Mouse (Mus musculus) CH12.LX (cell line): Measurements from ENCODE around the gene Arl1. TPM values are rescaled to one million over a fixed set of nuclear protein-coding genes. Genes with fewer than 3 reads are reported as not detected.

Experiments
- DNase-seq: peaks from one replicate; pipeline ENCODE4 v3.0.0-alpha.2; 2013; ENCODE audit errors: extremely low read depth
- H3K27ac ChIP-seq: 2 replicates; pipeline ENCODE4 v1.5.1; 2012; ENCODE audit warnings: low read depth, mild to moderate bottlenecking, control low read depth, moderate library complexity; ENCODE audit not compliant: insufficient read depth
- H3K27me3 ChIP-seq: replicated peaks from 2 replicates; pipeline ENCODE3; 2012; ENCODE audit warnings: inconsistent platforms
- H3K36me3 ChIP-seq, 2 experiments: replicated peaks in 1 of 2; 2 replicates each; pipeline versions ENCODE3 to v1.6.1; 2012; ENCODE audit warnings: inconsistent platforms in 1 of 2, low read length in 1 of 2, mild to moderate bottlenecking in 1 of 2, mixed read lengths in 1 of 2, moderate library complexity in 1 of 2; ENCODE audit not compliant: control insufficient read depth in 1 of 2, insufficient read depth in 1 of 2
- H3K4me1 ChIP-seq, 2 experiments: 2 replicates each; pipeline ENCODE4 v1.6.1; 2012; ENCODE audit warnings: inconsistent platforms in 1 of 2, moderate library complexity in 1 of 2; ENCODE audit not compliant: insufficient read depth in 2 of 2, control insufficient read depth in 1 of 2
- H3K4me2 ChIP-seq: 2 replicates; pipeline ENCODE4 v1.6.1; 2012; ENCODE audit warnings: low read depth, mild to moderate bottlenecking, control low read depth; ENCODE audit not compliant: poor library complexity, insufficient read depth, severe bottlenecking
- H3K4me3 ChIP-seq, 3 experiments: fragments of 150-350 bp in 1 of 3; sonication (generic) in 1 of 3; replicated peaks in 1 of 3; 2 replicates each; pipeline versions ENCODE3 to v1.5.1; 2011 to 2012; ENCODE audit warnings: low read depth in 2 of 3, low read length in 2 of 3, mild to moderate bottlenecking in 2 of 3, moderate library complexity in 2 of 3, control low read depth in 1 of 3, improper control_type of control experiment in 1 of 3, inconsistent platforms in 1 of 3, mixed read lengths in 1 of 3; ENCODE audit not compliant: poor library complexity in 1 of 3
- H3K79me2 ChIP-seq: replicated peaks from 2 replicates; pipeline ENCODE4 v1.6.1; 2012; ENCODE audit warnings: mild to moderate bottlenecking, moderate library complexity; ENCODE audit not compliant: control insufficient read depth, poor library complexity, insufficient read depth, severe bottlenecking; ENCODE audit errors: extremely low read depth
- H3K9ac ChIP-seq: 2 replicates; pipeline ENCODE4 v1.6.1; 2012; ENCODE audit warnings: low read depth, mild to moderate bottlenecking, control low read depth, moderate library complexity; ENCODE audit not compliant: insufficient read depth
- H3K9me3 ChIP-seq: replicated peaks from 2 replicates; pipeline ENCODE3; 2012; ENCODE audit warnings: low read length, inconsistent platforms, mixed read lengths
- BHLHE40 ChIP-seq: IDR thresholded peaks from 2 replicates; pipeline ENCODE4 v1.6.1; 2011; ENCODE audit warnings: mild to moderate bottlenecking, low read depth, low read length, improper control_type of control experiment
- ELF1 ChIP-seq: IDR thresholded peaks from 2 replicates; pipeline ENCODE4 v1.6.1; 2014; ENCODE audit warnings: low read depth, mild to moderate bottlenecking, inconsistent platforms, low read length, improper control_type of control experiment
- EP300 ChIP-seq: IDR thresholded peaks from 2 replicates; pipeline ENCODE4 v1.6.1; 2011; ENCODE audit warnings: low read length, improper control_type of control experiment
- GABPA ChIP-seq: IDR thresholded peaks from 2 replicates; pipeline ENCODE4 v1.6.1; 2012; ENCODE audit warnings: low read depth, low read length, improper control_type of control experiment, inconsistent platforms; ENCODE audit not compliant: insufficient replicate concordance
- HCFC1 ChIP-seq: IDR thresholded peaks from 2 replicates; pipeline ENCODE4 v1.6.1; 2012; ENCODE audit warnings: low read depth, mild to moderate bottlenecking, inconsistent platforms, low read length, improper control_type of control experiment
- IRF4 ChIP-seq: IDR thresholded peaks from 2 replicates; pipeline ENCODE4 v1.6.1; 2014; ENCODE audit warnings: low read depth, mild to moderate bottlenecking, inconsistent platforms, low read length, improper control_type of control experiment
- JUN ChIP-seq: IDR thresholded peaks from 2 replicates; pipeline ENCODE4 v1.6.1; 2011; ENCODE audit warnings: low read depth, mild to moderate bottlenecking, low read length, improper control_type of control experiment, moderate library complexity; ENCODE audit not compliant: insufficient read depth
- MAFK ChIP-seq: IDR thresholded peaks from 2 replicates; pipeline ENCODE4 v1.6.1; 2011; ENCODE audit warnings: low read length, improper control_type of control experiment; ENCODE audit not compliant: insufficient replicate concordance
- MAX ChIP-seq: IDR thresholded peaks from 2 replicates; pipeline ENCODE4 v1.6.1; 2011; ENCODE audit warnings: low read length, improper control_type of control experiment
- MEF2A ChIP-seq: IDR thresholded peaks from 2 replicates; pipeline ENCODE4 v1.6.1; 2014; ENCODE audit warnings: low read depth, mild to moderate bottlenecking, inconsistent platforms, low read length, improper control_type of control experiment, borderline replicate concordance
- MXI1 ChIP-seq: IDR thresholded peaks from 2 replicates; pipeline ENCODE4 v1.6.1; 2011; ENCODE audit warnings: mild to moderate bottlenecking, low read depth, low read length, improper control_type of control experiment
- NELFE ChIP-seq: IDR thresholded peaks from 2 replicates; pipeline ENCODE4 v1.6.1; 2011; ENCODE audit warnings: low read depth, low read length, improper control_type of control experiment
- POLR2AphosphoS2 ChIP-seq: IDR thresholded peaks from 2 replicates; pipeline ENCODE4 v1.6.1; 2011; ENCODE audit warnings: low read depth, low read length, improper control_type of control experiment
- RAD21 ChIP-seq: IDR thresholded peaks from 2 replicates; pipeline ENCODE4 v1.6.1; 2011; ENCODE audit warnings: low read depth, mild to moderate bottlenecking, low read length, improper control_type of control experiment, moderate library complexity
- RCOR1 ChIP-seq: conservative IDR thresholded peaks from 2 replicates; pipeline ENCODE4 v1.6.1; 2012; ENCODE audit warnings: low read depth, mild to moderate bottlenecking, inconsistent platforms, low read length, improper control_type of control experiment
- TBP ChIP-seq: conservative IDR thresholded peaks from 2 replicates; pipeline ENCODE4 v1.6.1; 2011; ENCODE audit warnings: low read depth, low read length, improper control_type of control experiment
- TCF12 ChIP-seq: IDR thresholded peaks from 2 replicates; pipeline ENCODE4 v1.6.1; 2014; ENCODE audit warnings: low read depth, mild to moderate bottlenecking, inconsistent platforms, low read length, improper control_type of control experiment
- UBTF ChIP-seq: IDR thresholded peaks from 2 replicates; pipeline ENCODE4 v1.6.1; 2012; ENCODE audit warnings: low read depth, mild to moderate bottlenecking, inconsistent platforms, low read length, improper control_type of control experiment, moderate library complexity
- dilution Hi-C: fragments of 300-500 bp; cut with MboI; formaldehyde crosslinking; loops from 2 replicates; pipeline ENCODE4 v1.14.3; 2020; ENCODE audit warnings: low sequenced_read_pairs; ENCODE audit not compliant: extremely low pct_unique_long_range_greater_than_20kb, extremely low pct_ligation_motif_present
- in situ Hi-C: fragments of 300-500 bp; cut with MboI; formaldehyde crosslinking; loops from 3 replicates; pipeline ENCODE4 v1.14.3; 2019; ENCODE audit warnings: low sequenced_read_pairs, low pct_ligation_motif_present, low pct_unique_long_range_greater_than_20kb, mixed read lengths
- polyA plus RNA-seq: library from polyadenylated mRNA; unstranded; fragments of >175 nt; gene quantifications from 2 replicates; pipeline ENCODE4 v1.2.1, GENCODE M21; 2012; ENCODE audit warnings: low read depth; ENCODE audit not compliant: insufficient read length
- total RNA-seq, 2 experiments: library from RNA; depleted of rRNA; stranded (reverse); fragments of 300-350 nt in 1 of 2; fragments of >200 nt in 1 of 2; gene quantifications; 2 replicates each; pipeline ENCODE4 v1.2.3; 2012 to 2014

The Arl1 gene
- total and polyA plus RNA-seq, 3 experiments: 48.9 to 143 (median 94.0) TPM

DNA sequence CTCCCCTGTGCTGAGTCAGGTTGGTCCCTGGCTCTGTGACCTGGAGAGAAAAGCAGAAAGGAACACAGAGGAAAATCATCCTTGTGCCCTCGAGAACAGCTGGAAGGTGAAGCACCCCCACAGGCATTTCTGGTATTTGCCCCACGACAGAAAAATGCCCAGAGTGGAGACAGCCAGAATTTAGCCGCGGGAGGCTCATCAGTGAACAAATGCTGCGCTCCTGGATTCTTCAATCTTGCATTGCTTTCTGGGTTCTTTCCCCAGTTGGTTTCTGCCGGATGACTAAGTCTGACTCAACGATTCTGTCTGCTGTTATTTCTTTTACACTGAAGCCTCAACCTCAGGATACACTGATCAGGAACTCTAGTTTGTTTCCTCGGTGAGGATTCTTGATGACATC lies 2.5 kb upstream of the Arl1 start:
- H3K27me3 ChIP-seq: no peaks in the 10 kb centered on the region
- no peak overlapping the region for H3K9ac ChIP-seq
- no peak overlapping the region for H3K4me2 ChIP-seq
- no peak for DNase-seq
- no peak overlapping the region for H3K4me3 ChIP-seq
- peaks cover 0 to 10% of the 10 kb centered on the region in 2 experiments; a peak in 2 of 4 replicates for H3K4me1 ChIP-seq
- dilution Hi-C loops: no loop called here
- H3K79me2 ChIP-seq: peaks cover 18% of the 10 kb centered on the region
- no peak for TF ChIP-seq MAX
- TF ChIP-seq MEF2A: no peak
- no peak for TF ChIP-seq RCOR1
- no peak for TF ChIP-seq JUN
- TF ChIP-seq TCF12: no peak
- TF ChIP-seq MXI1: no peak
- TF ChIP-seq IRF4: no peak
- TF ChIP-seq TBP: no peak
- no peak for TF ChIP-seq ELF1
- no peak for TF ChIP-seq HCFC1
- TF ChIP-seq BHLHE40: no peak
- no peak for TF ChIP-seq RAD21
- no peak for TF ChIP-seq NELFE
- no peak for TF ChIP-seq MAFK
- no peak for TF ChIP-seq EP300
- no peak for TF ChIP-seq UBTF
- TF ChIP-seq GABPA: no peak
- no peak for TF ChIP-seq POLR2AphosphoS2
- H3K9me3 ChIP-seq: no peaks in the 10 kb centered on the region
- H3K36me3 ChIP-seq: no peaks in the 10 kb centered on the region
- H3K27ac ChIP-seq: no peak overlapping the region
- in situ Hi-C loops: no loop called here

DNA sequence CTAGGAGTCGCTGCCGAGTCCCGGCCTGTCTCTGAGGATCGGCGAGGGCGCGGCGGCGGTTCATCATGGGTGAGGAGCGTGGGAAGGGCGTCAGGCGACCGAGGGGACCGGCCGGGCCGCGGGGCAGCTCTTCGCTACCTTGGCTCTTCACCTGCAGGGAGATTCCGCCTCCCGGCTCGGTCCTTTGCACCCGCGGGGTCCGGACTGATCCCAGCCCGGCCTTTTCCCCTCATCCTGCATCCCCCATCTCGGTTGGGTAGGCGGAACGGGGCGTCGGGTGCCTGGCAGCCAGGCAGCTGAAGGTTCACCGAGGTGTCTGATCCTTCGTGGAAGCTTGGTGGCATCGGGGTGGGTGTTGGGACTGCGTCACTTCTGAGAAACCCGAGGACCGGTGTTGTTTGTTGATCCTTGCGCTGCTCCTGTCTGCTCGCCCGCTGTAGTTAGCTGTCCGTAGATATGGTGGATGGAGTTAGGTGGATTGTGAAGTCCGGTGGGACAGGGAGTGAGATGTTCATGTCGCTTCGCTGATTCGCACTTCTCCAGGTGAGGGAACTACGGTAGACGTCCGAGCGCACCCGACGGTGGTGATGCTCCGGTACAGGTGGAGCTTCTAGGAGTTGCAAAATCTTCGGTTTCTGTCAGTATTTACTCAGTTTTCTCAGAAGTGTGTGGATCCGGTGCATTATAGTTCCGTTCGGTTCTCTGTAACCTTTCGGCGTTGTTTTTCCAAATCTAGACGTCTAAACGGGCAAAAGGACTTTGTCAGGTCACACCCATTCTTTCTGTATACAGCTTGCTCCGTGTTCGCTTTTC lies 1.0 kb downstream of the Arl1 start:
- Histone ChIP-seq H3K79me2 (peaks cover 19% of the 10 kb centered on the region), H3K36me3 (peaks cover 0 to 19% of the 10 kb centered on the region in 2 experiments), H3K27ac (no peak overlapping the region), H3K9ac (peak overlapping the region; percentile 87), H3K27me3 (no peaks in the 10 kb centered on the region), H3K4me3 (peak overlapping the region; percentile 72 to 90 (median 84)), H3K4me1 (peaks cover 2 to 16% of the 10 kb centered on the region in 2 experiments; a peak in 2 of 4 replicates), H3K4me2 (peak overlapping the region; percentile 92), H3K9me3 (no peaks in the 10 kb centered on the region)
- in situ Hi-C loops: loop anchor here (5.0 kb wide), 1 partner anchor 349 kb away; no protein-coding TSS in a partner anchor
- TF ChIP-seq NELFE: no peak
- TF ChIP-seq MXI1: peak; percentile 1; the same call in 1 of the 2 replicates
- TF ChIP-seq MAX: peak; percentile 11; the same call in 1 of the 2 replicates
- dilution Hi-C loops: no loop called here
- no peak for DNase-seq
